Mouse (Mus musculus): ENCODE data around the gene Mroh8.
"Not testable (repeated sequence)": the region's sequence is repeated elsewhere in the genome, so short reads cannot be mapped to it uniquely, and the experiment has no call there.

The Mroh8 gene

GRCm38 (mm10) chr2:157288996-157289395 lies 9.6 kb upstream of the Mroh8 start:
- no peak for DNase-seq (ENCODE audit: low spot score)

DNA sequence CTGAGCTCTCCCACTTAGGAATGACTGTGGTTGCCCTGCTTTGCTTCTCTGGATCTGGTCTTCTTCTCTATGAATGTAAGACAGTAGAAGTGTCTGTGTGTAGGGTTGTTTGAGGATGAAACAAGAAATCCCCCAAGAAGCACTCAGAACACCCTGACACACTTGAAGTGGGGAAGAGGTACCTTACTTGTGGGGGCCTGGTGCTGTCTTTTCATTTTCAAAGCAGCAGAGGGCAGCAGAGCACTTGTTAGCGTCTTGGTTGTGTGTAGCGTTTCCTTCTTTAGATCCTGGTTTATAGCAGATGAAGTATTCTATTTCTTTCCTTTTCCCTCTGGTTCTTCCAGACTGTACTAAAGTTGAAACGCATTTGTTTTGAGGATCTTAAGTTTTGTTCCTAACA lies 8.2 kb upstream of the Mroh8 start:
- peak; percentile 43 for DNase-seq (ENCODE audit: low spot score)

- no peak for DNase-seq (ENCODE audit: low spot score)
These were observed 4.0 kb upstream of the Mroh8 start for GRCm38 (mm10) chr2:157283321-157283720.

GRCm38 (mm10) chr2:157278717-157279415 lies 483 bp downstream of the Mroh8 start, which contains the start of gene Rpn2:
Gene Rpn2, plus strand, starts transcription at chr2:157279017.
- peak; percentile 89 for DNase-seq (ENCODE audit: low spot score)

DNA sequence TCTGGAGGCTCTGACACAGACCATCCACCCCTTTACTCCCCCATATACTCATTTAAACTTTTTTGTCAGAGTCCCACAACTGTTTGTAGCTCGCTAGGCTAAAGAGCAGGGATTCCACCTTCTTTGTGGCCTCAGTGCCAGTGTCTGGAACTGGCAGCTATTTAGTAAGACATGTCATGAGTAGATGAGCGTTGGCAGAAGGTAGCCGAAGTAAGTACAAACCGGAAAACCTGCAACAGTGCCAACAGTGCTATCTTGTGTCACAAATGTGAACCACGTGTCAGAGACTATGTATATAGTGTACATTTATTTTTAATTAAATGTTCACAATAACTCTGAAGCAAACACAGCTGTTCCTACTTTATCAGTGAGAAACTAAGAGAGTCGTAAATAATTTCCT lies 15.5 kb downstream of the Mroh8 start:
- DNase-seq (ENCODE audit: low spot score), result no peak

GRCm38 (mm10) chr2:157263101-157263500 lies 16.2 kb downstream of the Mroh8 start:
- no peak for DNase-seq (ENCODE audit: low spot score)

DNA sequence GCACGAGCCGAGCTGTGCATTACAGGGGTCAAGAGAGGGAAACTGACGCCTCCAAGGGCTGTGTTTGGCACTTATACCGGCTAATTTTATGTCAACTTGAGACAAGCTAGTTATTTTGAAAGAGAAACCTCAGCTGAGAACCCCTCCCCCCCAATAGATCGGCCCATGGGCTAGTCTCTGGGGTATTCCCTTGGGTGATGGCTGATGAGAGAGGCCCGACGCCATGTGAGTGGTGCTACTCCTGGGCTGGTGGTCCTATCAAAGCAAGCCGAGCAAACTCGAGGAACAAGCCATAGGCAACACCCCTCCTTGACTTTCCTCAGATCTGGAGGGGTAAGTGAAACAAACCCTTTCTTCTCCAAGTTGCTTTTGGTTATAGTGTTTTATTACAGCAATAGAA lies 16.8 kb downstream of the Mroh8 start:
- no peak for DNase-seq (ENCODE audit: low spot score)

GRCm38 (mm10) chr2:157261930-157262329 lies 17.4 kb downstream of the Mroh8 start:
- DNase-seq (ENCODE audit: low spot score), result no peak

DNA sequence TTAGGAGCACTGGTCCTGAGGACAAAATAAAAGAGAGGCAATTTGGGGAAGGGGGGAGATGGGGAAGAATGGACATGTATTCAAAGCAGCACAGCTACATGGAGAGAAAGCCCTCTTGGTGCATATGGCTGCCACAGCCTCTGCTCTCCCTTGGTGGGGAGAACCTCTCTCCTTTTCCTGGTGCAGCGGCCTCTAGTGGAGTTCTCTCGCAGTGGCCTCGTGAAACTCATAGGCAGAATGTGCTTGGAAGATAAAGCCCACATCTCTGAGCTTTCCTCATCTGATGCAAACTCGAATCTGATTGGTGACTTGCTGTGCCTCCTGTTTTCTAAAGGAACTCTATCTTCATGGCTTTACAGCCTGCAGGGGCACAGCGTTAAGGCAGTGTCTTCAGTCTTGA lies 19.6 kb downstream of the Mroh8 start:
- DNase-seq (ENCODE audit: low spot score), result peak; percentile 32

- no peak for DNase-seq (ENCODE audit: low spot score)
These were observed 31.2 kb downstream of the Mroh8 start for GRCm38 (mm10) chr2:157248111-157248510.

DNA sequence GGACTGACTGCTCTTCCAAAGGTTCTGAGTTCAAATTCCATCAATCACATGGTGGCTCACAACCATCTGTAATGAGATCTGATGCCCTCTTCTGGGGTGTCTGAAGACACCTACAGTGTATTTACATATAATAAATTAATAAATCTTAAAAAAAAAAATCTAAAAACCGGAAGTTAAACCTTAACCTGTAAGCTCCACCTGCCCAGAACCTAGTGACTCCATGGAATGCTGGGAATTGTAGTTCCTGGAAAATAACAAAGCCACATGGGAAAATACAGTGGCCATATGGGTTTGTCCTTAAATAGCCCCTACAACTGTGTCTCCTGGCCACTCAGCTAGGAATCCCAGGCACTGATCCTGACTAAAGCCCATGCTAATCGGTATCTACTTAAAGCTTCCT lies 33.7 kb downstream of the Mroh8 start:
- no peak for DNase-seq (ENCODE audit: low spot score)

- DNase-seq (ENCODE audit: low spot score), result no peak
These were observed 34.3 kb downstream of the Mroh8 start for GRCm38 (mm10) chr2:157245001-157245400.

DNA sequence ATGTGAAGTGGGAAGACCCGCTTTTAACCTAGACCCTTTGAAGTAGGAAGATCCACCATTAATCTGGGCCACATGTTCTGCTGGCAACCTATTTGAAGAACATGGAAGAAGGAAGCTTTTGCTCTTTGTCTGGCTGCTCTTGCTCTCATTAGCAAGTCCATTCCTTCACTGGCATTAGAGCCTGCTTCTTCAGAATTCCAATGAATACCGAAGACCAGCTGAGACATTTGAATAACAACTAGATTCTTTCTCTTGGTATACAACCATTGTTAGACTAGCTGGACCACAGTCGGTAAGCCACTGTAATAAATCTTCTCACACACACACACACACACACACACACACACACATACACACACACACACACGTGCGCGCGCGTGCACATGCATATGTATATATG lies 43.4 kb downstream of the Mroh8 start:
- no peak for DNase-seq (ENCODE audit: low spot score)

GRCm38 (mm10) chr2:157221916-157222315 lies 57.4 kb downstream of the Mroh8 start:
- DNase-seq (ENCODE audit: low spot score), result not testable (repeated sequence)

DNA sequence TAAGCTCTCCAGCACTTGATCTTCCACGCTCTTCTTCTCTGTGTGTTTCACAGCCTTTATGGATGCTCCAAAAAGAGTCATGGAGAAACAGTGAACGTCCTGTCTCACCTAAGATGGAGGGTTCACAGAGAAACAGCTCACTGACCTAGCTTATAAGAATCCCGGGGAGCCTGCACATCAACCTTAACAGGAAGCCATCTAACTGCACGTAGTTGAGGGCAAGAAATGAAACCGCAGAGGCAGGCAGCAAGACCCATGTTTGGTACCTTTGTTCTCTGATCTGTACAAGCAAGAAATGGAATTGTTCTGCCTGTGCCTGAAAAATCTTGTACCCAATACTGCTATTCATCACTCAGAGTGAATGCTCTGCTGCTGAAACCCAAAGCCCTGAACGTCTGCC lies 59.2 kb downstream of the Mroh8 start:
- no peak for DNase-seq (ENCODE audit: low spot score)

DNA sequence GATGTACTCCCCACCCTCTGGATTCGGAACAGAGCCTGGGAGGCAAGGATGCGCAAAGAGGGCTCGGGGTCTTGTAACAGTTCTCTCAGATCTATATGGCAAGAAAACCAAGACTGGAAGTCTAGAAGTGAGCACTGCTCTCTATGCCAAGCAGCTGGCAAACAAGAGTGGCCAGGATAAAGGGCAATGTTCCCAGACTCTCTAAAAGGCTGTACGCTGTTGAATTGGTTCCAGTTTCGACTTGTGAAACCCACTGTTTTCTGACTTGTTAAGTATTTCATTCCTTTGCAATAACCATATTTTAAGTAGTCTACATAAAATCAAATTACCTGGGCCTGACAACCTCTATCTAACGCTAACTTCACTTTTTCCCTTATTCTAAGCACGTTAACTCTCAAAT lies 67.6 kb downstream of the Mroh8 start:
- no peak for DNase-seq (ENCODE audit: low spot score)

DNA sequence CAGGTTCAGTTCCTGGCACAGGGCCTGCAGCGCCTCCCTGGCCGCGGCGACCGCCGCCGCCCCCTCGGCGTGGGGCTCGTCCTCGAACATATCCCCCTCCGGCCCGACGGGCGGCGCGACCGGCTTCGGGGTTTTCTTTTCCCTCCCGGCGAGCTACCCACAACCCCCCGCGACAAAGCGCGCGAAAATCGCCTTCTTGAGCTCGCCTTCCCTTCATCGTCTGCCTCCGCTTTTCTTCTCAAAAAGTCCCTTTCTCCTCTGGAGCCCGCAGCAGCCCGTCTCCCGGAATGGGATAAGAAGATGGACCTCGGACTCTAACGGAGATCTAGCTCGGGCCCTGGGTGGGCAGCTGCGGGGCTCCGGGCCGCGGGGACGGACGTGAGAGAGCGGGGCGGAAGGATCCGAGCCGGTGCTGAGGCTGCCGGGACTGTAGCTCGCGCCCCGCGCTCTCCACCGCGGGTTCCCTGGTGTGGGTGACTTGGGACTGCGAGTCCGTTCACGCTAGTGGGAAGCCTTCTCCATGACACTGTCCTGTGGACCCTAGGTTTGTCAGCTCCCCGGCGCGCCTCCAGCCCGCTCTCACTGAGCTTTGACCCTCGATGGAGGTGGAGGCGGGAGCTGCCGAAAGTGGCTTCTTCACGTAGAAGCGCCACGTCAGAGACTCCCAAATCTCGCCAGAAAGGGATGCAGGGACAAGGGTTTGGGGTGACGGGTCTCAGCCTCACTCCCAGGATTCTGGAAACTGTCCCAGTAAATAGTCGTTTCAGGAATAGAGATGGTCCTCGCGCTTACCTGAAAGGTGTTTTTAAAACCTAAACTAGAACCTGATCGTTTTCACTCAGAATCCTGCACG lies 74.8 kb downstream of the Mroh8 start, which contains the start of gene Rbl1:
Gene Rbl1, minus strand, starts transcription at position 169 of the 853 bp plus-strand sequence.
- DNase-seq (ENCODE audit: low spot score), result peak; percentile 73

DNA sequence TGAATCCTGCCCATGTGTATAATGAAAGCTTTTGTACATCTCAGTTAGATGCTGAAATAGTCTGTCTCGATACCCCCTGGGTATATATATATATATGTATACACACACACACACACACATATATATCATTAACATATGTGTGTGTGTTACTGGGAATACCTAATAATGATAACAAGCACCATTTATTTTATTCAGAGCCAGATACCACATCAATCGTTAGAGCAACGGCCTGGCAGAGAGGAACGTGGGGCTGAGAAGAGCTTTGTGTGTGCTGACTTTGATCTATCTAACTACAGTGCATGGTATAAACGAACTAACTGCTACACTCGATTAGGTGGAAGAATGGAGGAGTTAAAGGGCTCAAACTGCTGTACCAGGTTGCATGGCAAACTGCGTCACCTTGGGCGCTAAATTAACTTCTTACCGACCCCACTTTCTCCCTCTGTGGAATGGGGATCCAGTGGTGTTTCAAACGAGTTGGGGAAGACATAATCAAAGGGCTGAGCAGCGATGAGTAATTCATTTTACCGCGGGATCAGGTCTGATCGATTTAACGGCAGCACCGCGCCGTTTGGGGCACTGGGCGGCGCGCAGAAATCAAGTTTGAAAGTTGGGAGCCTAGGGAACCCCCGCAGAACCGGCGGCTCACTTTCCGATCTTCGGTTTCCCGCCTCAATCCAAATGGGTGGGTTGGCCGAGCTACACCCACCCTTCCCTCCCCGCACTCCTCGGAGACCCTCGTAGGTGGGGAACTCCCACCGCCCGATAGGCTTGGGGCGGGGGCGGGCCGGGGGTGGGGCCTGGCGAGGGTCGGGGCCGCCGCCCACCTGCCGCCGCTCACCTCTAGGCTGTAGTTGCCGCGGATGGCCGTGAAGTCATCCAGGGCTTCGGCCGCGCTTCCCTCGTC lies 75.6 kb downstream of the Mroh8 start:
- DNase-seq (ENCODE audit: low spot score), result no peak

DNA sequence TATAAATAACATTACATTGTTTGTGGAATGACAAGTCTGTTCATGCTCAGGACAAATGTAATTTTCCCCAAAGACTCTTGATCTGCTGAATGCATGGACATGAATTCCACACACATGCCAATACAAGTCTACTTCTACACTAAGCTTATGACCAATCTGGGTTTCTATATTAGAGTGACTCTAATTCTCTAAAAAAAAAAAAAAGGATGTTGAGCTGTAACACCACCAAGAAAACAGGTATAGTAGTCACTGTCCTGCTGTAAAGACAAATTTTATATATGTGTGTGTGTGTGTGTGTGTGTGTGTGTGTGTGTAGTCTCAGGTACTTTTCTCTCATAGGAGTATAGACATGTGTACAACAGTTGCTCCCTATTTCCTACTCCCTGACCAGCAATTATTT lies 76.3 kb downstream of the Mroh8 start:
- no peak for DNase-seq (ENCODE audit: low spot score)

GRCm38 (mm10) chr2:157202361-157202760 lies 77.0 kb downstream of the Mroh8 start:
- no peak for DNase-seq (ENCODE audit: low spot score)

DNA sequence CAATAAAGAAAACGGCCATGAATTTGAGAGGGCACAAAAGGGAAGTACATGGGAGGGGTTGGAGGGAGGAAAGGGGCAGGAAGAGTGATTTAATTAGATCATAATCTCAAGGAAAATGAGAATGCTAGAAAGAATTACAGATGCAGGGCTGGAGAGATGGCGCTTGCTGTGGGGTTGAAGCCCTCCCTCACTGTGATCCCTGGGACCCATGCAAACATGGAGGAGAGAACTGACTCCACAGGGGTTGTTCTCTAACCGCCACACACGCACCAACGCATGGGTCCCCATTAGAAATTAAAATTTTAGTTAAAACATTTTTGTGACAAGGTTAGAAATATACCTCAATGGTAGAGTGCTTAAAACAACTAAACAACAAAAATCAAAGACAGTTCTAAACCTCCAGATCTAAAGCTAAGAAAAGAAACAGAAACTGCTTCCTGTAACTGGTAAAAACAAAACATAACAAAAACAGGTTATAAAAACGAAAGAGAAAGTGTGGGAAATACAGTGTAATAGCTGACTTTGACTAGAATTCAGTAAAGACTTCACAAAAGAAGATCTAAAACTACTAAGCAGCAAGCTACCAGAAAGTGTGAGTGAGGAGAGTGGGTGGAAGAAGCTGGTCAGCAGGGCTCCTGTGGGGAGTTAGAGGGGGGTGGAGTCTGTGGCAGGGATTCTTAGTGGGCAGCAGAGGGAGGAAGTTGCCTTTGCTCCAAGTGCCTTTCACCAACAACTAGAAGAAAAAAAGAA lies 78.1 kb downstream of the Mroh8 start:
- DNase-seq (ENCODE audit: low spot score), result no peak
